Mouse (Mus musculus): ENCODE measurements around the gene Fstl4.
"Not testable (repeated sequence)": the region's sequence is repeated elsewhere in the genome, so short reads cannot be mapped to it uniquely, and the experiment has no call there.

Gene Fstl4

DNA sequence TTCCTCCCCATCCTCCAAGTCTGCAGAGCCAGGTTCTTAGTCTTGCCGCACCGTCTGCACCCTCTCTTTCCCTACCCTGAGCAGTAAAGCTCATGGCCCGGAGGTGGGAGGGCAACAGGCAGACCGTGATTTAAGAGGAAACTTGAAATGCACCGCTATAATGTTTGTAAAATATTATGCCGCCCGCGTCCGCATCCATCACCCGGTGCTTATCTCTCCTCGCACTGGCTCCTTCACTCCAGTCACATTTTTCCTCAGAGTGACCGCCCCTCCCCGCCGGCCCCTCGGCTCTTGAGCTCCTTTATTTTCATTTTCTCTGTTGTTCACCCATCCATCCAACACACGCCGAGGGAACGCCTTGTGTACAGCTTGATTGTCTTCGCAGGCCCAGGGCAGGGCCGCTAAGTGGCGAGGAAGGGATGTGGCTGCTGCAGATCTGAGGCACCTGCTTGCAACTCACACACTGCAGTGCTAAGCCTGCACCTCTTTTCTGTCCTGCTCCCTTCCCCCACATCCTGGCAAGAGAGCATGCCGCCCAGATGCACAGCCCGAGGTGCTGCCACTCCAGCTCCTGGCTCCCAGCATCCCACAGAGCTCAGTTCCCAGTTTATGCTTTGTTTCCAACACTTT lies 368.1 kb downstream of the Fstl4 start:
- in situ Hi-C loops (cut with MboI, MseI) = no loop called here

DNA sequence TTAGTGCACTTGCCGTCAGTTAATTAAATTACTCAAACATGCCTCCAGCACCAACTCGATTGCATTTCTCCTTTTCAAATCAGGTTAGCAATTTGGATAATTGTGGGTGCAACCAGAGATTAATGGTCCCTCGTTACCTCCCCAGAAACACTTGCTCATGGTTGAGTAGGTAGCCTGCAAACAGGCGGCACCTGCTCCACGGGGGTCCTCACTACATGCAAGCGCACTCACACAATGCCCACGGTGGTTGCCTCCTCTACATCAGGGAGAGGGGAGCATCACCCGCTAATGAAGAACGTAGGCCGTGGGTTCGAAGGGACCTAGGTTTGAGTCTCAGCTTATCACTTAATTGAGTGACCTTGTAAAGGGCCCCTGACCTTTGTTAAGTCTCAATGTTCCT lies 371.9 kb downstream of the Fstl4 start:
- in situ Hi-C loops (cut with MboI, MseI) = no loop called here

GRCm38 (mm10) chr11:53137381-53137780 lies 372.9 kb downstream of the Fstl4 start:
- in situ Hi-C loops (cut with MboI, MseI) = no loop called here

GRCm38 (mm10) chr11:53138212-53138611 lies 373.8 kb downstream of the Fstl4 start:
- in situ Hi-C loops (cut with MboI, MseI) = no loop called here

- in situ Hi-C loops (cut with MboI, MseI) = no loop called here
Measured at GRCm38 (mm10) chr11:53139666-53140065, 375.2 kb downstream of the Fstl4 start.

- in situ Hi-C loops (cut with MboI, MseI) = no loop called here
Measured at GRCm38 (mm10) chr11:53140196-53140595, 375.8 kb downstream of the Fstl4 start.

GRCm38 (mm10) chr11:53140722-53141400 lies 376.4 kb downstream of the Fstl4 start:
- in situ Hi-C loops (cut with MboI, MseI) = no loop called here

DNA sequence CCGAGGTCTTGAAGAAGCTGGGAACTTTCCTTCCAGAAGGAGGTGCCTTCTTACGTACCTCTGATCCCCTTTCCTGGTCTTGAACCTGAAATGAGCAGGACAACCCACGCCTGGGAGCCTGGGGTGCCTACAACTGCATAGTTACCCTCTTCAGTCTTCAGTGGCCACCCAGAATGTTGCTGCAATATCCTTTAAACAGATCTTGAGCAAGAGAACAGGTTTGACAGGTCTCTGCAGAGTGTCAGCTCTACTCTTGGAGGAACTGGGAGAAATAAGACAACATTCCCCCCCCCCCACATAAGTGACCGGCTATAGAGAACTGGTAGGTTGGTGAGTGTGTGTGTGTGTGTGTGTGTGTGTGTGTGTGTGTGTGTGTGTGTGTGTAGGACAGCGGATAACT lies 379.1 kb downstream of the Fstl4 start:
- in situ Hi-C loops (cut with MboI, MseI) = no loop called here

GRCm38 (mm10) chr11:53144506-53144905 lies 380.1 kb downstream of the Fstl4 start:
- in situ Hi-C loops (cut with MboI, MseI) = no loop called here

- in situ Hi-C loops (cut with MboI, MseI) = no loop called here
Measured at GRCm38 (mm10) chr11:53146290-53146689, 381.9 kb downstream of the Fstl4 start.

DNA sequence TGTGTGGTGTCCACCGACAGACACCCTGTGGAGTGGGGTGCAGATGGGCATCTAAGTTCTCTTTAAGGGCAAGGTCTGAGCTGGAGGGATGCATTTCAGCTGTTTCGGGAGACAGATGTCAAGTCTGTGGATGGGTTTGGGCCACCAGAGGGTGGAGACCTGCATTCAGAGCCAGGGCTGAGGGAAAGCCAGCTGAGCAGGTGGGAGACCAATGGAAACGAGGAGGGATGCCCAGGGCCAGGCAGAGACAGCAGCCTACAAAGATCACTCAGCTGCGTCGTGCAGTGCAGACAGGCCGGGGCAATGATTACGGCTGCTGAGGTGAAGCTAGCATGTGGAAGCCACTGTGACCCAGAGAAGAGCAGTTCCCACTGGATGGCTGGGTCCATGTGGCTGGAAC lies 392.0 kb downstream of the Fstl4 start:
- in situ Hi-C loops (cut with MboI, MseI) = no loop called here

- in situ Hi-C loops (cut with MboI, MseI) = no loop called here
Measured at GRCm38 (mm10) chr11:53157621-53158259, 393.3 kb downstream of the Fstl4 start.

GRCm38 (mm10) chr11:53162385-53162784 lies 398.0 kb downstream of the Fstl4 start:
- in situ Hi-C loops (cut with MboI, MseI) = no loop called here

DNA sequence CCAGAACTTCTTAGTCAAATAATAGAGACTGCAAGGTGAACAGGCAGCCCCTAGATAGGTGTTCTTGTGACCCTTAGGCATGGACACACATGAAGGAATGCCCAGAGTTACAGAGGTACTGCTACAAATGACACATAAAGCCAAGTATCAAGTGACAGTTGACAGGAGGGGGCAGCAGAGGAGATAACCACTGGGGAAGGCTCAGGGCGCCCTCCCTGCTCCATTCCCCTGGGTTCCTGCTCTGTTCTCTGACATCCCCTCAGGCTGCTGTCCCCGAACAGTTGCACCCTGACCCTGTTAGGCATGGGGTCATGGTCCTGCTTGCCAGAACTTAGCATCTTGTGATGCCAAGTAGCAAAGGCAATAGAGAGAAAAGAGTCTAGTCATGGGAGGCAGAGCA lies 402.0 kb downstream of the Fstl4 start:
- in situ Hi-C loops (cut with MboI, MseI) = no loop called here

GRCm38 (mm10) chr11:53182177-53182852 lies 417.9 kb downstream of the Fstl4 start:
- in situ Hi-C loops (cut with MboI, MseI) = no loop called here

DNA sequence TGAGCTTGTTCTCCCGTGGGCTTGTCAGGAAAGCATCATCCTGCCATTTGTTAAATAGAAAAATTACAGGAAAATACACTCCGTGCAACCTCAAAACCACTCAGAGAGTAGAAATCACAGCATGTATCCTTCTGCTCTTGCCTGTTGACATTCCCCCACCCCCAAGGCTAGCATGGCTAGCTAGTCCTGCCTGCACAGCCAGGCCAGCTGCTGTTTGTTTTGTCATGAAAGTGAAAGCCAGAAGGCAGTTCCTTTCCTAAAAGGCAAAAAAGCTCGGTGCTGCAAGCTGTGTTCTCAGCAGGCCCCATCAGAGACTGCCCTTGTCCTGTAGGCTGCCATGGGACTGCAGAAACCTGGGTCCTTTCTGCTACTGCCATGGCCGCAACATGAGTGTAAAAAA lies 418.4 kb downstream of the Fstl4 start:
- in situ Hi-C loops (cut with MboI, MseI) = no loop called here

GRCm38 (mm10) chr11:53184046-53184445 lies 419.6 kb downstream of the Fstl4 start:
- in situ Hi-C loops (cut with MboI, MseI) = no loop called here

GRCm38 (mm10) chr11:53184698-53185097 lies 420.3 kb downstream of the Fstl4 start:
- in situ Hi-C loops (cut with MboI, MseI) = no loop called here

- in situ Hi-C loops (cut with MboI, MseI) = no loop called here
Measured at GRCm38 (mm10) chr11:53187427-53188140, 423.1 kb downstream of the Fstl4 start.

DNA sequence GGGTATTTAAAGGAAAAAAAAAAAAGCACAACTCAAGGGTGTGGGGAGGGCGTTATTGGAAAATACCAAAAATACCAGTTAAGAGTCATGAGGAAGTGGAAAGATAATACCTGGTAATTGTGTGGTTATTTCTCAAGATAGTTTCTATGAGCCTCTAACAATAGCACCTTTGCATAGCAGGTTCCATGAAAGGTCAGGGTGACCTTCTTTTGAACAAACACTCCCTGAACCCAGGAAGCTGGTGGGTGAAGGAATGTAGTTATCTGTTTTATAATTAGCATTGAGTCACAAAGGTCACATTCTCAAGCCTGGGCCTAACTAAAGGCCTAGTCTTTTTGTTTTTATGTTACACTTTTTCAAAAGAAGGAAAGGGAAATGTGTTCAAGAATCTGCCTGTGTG lies 432.1 kb downstream of the Fstl4 start:
- in situ Hi-C loops (cut with MboI, MseI) = not testable (repeated sequence)

- in situ Hi-C loops (cut with MboI, MseI) = no loop called here
Measured at GRCm38 (mm10) chr11:53197111-53197510, 432.7 kb downstream of the Fstl4 start.
